Mouse (Mus musculus) stomach, postnatal 0 days (tissue): ENCODE data around the gene Zbed4.

Source experiments
- CTCF ChIP-seq: IDR thresholded peaks from 2 replicates; pipeline ENCODE4 v1.5.1; 2016; ENCODE audit warnings: antibody characterized with exemption, low read depth, mild to moderate bottlenecking, moderate library complexity
- EP300 ChIP-seq: optimal IDR thresholded peaks from 2 replicates; pipeline ENCODE3; 2016; ENCODE audit warnings: antibody characterized with exemption

GRCm38 (mm10) chr15:88733834-88734571 is 17.5 kb upstream of the Zbed4 start, which contains the start of gene Brd1:
- TF ChIP-seq CTCF (no peak), EP300 (no peak)
